Mouse (Mus musculus) heart, embryonic 13.5 days (tissue): ENCODE results near the gene Rhcg. TPM values are rescaled to one million over a fixed set of nuclear protein-coding genes. Genes with fewer than 3 reads are reported as not detected.

Source experiments
- ATAC-seq: fragments of 200-750 bp; cut with Nextera tagmentation; 2 replicates; pipeline ENCODE4 v1.8.0; 2017; ENCODE audit warnings: moderate TSS enrichment; ENCODE audit not compliant: insufficient number of reproducible peaks, low FRiP score, low TSS enrichment; ENCODE audit errors: extremely low read depth
- H3K27ac ChIP-seq: fragments of 300-500 bp; sonication (generic); replicated peaks from 2 replicates; pipeline ENCODE4 v1.5.1; 2015; ENCODE audit warnings: moderate library complexity, mild to moderate bottlenecking, inconsistent platforms
- H3K27me3 ChIP-seq: fragments of 300-500 bp; sonication (generic); replicated peaks from 2 replicates; pipeline ENCODE4 v1.6.1; 2015; ENCODE audit warnings: mild to moderate bottlenecking, inconsistent platforms
- H3K36me3 ChIP-seq: fragments of 300-500 bp; sonication (generic); 2 replicates; pipeline ENCODE4 v1.6.1; 2015; ENCODE audit warnings: mild to moderate bottlenecking, inconsistent platforms
- H3K4me1 ChIP-seq: fragments of 300-500 bp; sonication (generic); 2 replicates; pipeline ENCODE4 v1.6.1; 2015; ENCODE audit warnings: inconsistent platforms
- H3K4me2 ChIP-seq: fragments of 300-500 bp; sonication (generic); 2 replicates; pipeline ENCODE4 v1.6.1; 2015; ENCODE audit warnings: inconsistent platforms, mild to moderate bottlenecking, moderate library complexity
- H3K4me3 ChIP-seq: fragments of 300-500 bp; sonication (generic); 2 replicates; pipeline ENCODE4 v1.5.1; 2015; ENCODE audit warnings: moderate library complexity, mild to moderate bottlenecking, inconsistent platforms
- H3K9ac ChIP-seq: fragments of 300-500 bp; sonication (generic); 2 replicates; pipeline ENCODE4 v1.6.1; 2015; ENCODE audit warnings: inconsistent platforms, mild to moderate bottlenecking, moderate library complexity
- H3K9me3 ChIP-seq: fragments of 300-500 bp; sonication (generic); 2 replicates; pipeline ENCODE4 v1.6.1; 2016; ENCODE audit warnings: inconsistent platforms
- WGBS: fragments of 180-500 bp; shearing (Covaris S2); methylation state at CpG from one replicate; pipeline ENCODE4 v1.1.7; 2015; ENCODE audit warnings: mixed read lengths; 5-methylcytosine and 5-hydroxymethylcytosine counted together
- polyA plus RNA-seq: library from polyadenylated mRNA; unstranded; fragments of >200 nt; fragmentation: Nextera tagmentation; extraction: Ambion mirVana; gene quantifications from 2 replicates; pipeline ENCODE4 v1.2.1, GENCODE M21; 2015

Rhcg gene
- polyA plus RNA-seq, 1 experiment from 2014 or later: not detected

- Histone ChIP-seq H3K9me3 (no peaks in the 10 kb centered on the region), H3K27ac (no peak overlapping the region), H3K36me3 (no peaks in the 10 kb centered on the region), H3K4me1 (peaks cover 8% of the 10 kb centered on the region), H3K4me3 (no peak overlapping the region), H3K4me2 (no peak overlapping the region), H3K27me3 (peaks cover 100% of the 10 kb centered on the region), H3K9ac (no peak overlapping the region)
- ATAC-seq: no peak
- WGBS: 2% methylated on average over 15 of the region's 15 CpGs
These were observed 70.4 kb downstream of the Rhcg start for GRCm38 (mm10) chr7:79547092-79547491.

GRCm38 (mm10) chr7:79545066-79545400 is 72.4 kb downstream of the Rhcg start:
- no peak for ATAC-seq
- no peak overlapping the region for H3K4me2 ChIP-seq
- 6% methylated on average over 7 of the region's 7 CpGs for WGBS
- no peaks in the 10 kb centered on the region for H3K36me3 ChIP-seq
- H3K27me3 ChIP-seq: peaks cover 100% of the 10 kb centered on the region
- H3K27ac ChIP-seq: no peak overlapping the region
- no peak overlapping the region for H3K9ac ChIP-seq
- no peak overlapping the region for H3K4me3 ChIP-seq
- peaks cover 8% of the 10 kb centered on the region for H3K4me1 ChIP-seq
- no peaks in the 10 kb centered on the region for H3K9me3 ChIP-seq

GRCm38 (mm10) chr7:79544281-79545065 is 73.0 kb downstream of the Rhcg start:
- peaks cover 8% of the 10 kb centered on the region for H3K4me1 ChIP-seq
- 2% methylated on average over 37 of the region's 37 CpGs for WGBS
- H3K4me2 ChIP-seq: no peak overlapping the region
- H3K4me3 ChIP-seq: no peak overlapping the region
- H3K36me3 ChIP-seq: no peaks in the 10 kb centered on the region
- H3K9me3 ChIP-seq: no peaks in the 10 kb centered on the region
- H3K27me3 ChIP-seq: peaks cover 100% of the 10 kb centered on the region
- H3K27ac ChIP-seq: no peak overlapping the region
- ATAC-seq: no peak
- no peak overlapping the region for H3K9ac ChIP-seq

Other genes starting within 250 kb of the Rhcg start
- not detected in 2 replicates for gene Rlbp1, start 230.6 kb downstream of the Rhcg start, polyA plus RNA-seq
- 8.1 and 9.3 TPM in 2 replicates for gene Fanci, start 225.7 kb downstream of the Rhcg start, polyA plus RNA-seq
- 24.4 and 27.1 TPM in 2 replicates for gene Polg, start 151.3 kb downstream of the Rhcg start, polyA plus RNA-seq
- gene Ticrr, start 42.5 kb upstream of the Rhcg start, polyA plus RNA-seq: 5.2 and 5.9 TPM in 2 replicates
- 1.7 and 2.4 TPM in 2 replicates for gene Kif7, start 98.1 kb upstream of the Rhcg start, polyA plus RNA-seq
- not detected in 2 replicates for gene Plin1, start 115.2 kb upstream of the Rhcg start, polyA plus RNA-seq
- gene Pex11a, start 125.5 kb upstream of the Rhcg start, polyA plus RNA-seq: 5.8 and 9.6 TPM in 2 replicates
- gene Wdr93, start 125.5 kb upstream of the Rhcg start, polyA plus RNA-seq: 1.4 and 1.5 TPM in 2 replicates
- 0.15 TPM in 1 of 2 replicates, not detected in the other for gene Mesp1, start 176.1 kb upstream of the Rhcg start, polyA plus RNA-seq
- 0.21 and 0.41 TPM in 2 replicates for gene Mesp2, start 193.1 kb upstream of the Rhcg start, polyA plus RNA-seq
- gene Anpep, start 243.4 kb upstream of the Rhcg start, polyA plus RNA-seq: 7.3 and 7.9 TPM in 2 replicates